Mouse (Mus musculus) natural killer cell, adult 2 months (primary cell): ENCODE measurements around the gene Cyb5r3.
A peak's percentile ranks its signal among the peaks of the same experiment; 100 is the strongest.
"Not testable (repeated sequence)": the region's sequence is repeated elsewhere in the genome, so short reads cannot be mapped to it uniquely, and the experiment has no call there.

ENCODE experiments used
- DNase-seq, 2 experiments: peaks; one replicate each; pipeline ENCODE4 v3.0.0; 2022; ENCODE audit warnings: low spot score in 2 of 2

Cyb5r3 gene

GRCm38 (mm10) chr15:83150073-83150442 is 22.3 kb downstream of the Cyb5r3 start:
- no peak for DNase-seq

DNA sequence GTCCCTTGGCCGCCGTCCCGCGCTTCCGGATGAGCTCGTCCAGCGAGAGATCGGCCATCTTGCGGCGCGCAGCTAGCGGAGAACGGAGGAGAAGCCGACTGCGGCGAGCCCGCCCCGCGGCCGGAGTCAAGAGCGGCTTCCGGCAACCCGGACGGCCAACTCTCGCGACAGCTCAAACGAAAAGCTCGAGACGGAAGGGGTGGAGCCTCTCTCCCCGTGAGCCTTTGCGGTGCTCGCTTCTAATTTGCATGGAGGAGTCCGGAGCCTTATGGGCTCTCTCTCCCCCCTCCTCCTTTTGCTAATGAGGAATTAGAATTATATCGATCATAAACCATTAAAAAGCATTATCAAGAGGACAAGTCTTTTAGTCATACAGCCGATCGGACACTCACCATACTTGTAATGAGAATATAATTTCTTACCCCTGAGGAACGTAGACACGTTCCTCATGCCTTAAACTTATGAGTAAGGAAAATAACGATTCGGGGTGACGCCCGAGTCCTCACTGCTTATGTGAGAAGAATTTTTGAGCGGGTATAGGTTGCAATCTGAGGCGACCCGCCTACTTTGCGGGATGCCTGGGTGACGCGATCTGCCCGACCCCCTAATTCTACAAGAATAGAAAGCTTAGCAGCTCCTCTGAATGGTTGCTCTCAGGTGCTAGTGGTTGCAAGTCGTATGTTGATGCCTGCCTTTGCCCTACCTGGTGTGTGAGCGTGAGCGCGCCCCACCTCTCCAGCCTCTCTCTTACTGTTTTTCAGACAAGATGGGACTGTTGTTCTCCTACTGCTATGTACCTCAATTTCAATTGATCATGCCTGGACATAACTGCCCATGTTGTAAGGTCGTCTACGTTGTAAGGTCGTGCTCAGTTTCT is 23.0 kb downstream of the Cyb5r3 start, which contains the start of gene Poldip3:
TSS of gene Poldip3 (minus strand) at position 189 of the 877 bp plus-strand sequence.
- peak; percentile 98 to 99 for DNase-seq

DNA sequence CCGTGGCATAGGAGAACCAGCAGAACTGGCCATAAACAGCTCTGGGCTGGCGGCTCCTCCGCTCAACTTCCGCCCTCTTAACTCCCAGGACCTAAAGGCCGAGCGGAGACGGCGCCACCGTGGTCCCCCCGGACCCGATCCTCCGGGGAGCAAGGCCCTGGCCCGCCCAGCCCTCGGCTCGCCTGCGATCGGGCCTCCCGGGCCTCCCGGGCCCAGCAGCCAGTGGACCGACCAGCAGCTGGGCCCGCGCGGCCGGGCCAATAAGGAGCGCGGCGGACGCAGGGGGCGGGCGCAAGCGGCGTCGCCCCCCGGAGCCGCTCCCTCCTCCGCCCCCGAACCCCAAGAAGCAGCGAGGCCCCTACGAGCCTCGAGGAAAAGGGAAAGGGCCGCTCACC is 23.6 kb downstream of the Cyb5r3 start:
- no peak for DNase-seq

GRCm38 (mm10) chr15:83148395-83148794 is 24.0 kb downstream of the Cyb5r3 start:
- no peak for DNase-seq

- peak in 1 of 2 experiments; percentile 25 for DNase-seq
Observed at GRCm38 (mm10) chr15:83145541-83145940, 26.9 kb downstream of the Cyb5r3 start.

DNA sequence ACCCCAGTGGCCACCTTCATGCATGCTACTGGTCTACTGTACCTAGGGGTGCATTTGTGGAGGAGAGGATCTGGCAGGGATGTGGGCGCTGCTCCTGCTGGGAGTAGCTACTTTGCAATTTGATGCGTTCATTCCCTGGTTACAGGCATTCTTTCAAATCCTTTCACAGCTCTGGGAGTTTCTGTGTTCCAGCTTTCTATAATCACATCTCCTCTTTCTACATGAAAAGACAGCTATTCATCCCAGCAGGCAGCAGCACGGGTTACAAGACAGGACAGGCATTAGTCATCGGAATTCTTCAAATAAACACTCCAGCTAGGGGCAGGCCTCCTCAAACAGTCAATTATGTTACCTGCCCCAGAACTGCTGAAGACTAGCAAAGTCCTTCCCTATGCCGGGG is 29.5 kb downstream of the Cyb5r3 start:
- DNase-seq = no peak

GRCm38 (mm10) chr15:83135654-83136053 is 36.7 kb downstream of the Cyb5r3 start:
- no peak for DNase-seq

DNA sequence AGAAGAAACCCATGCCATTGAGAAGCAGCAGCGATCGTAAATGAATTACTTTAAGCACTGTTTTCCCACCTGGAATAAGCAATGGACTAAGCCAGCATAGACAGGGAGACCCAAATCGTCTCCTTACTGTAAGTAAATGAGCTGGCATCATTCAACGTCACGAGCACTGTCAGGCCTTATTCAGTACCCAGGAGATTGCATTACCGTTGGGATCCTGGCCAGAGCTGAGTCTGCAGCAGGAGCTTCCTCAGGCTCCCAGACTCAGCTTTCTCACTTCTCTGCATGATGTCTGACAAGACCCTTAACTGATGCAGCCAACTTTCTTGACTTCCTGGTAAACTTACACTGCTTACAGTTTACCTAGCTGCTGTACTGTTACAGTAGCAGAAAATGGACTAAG is 37.7 kb downstream of the Cyb5r3 start:
- DNase-seq = no peak

- DNase-seq = no peak
Observed at GRCm38 (mm10) chr15:83129530-83130231, 42.7 kb downstream of the Cyb5r3 start.

DNA sequence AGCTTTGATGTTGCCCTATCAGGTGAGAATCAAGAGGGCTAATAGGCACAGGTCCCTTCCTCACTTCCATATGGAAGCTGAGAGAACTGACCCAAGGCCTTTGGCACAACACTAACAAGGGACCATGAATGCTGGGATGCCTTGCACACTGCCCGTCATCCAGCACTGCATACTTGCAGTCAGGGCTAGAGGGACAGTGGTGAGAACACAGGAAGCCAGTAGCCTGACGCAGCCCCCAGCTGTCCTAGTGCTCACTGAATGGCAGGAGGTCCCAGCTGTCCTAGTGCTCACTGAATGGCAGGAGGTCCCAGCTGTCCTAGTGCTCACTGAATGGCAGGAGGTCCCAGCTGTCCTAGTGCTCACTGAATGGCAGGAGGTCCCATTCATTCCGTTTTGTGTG is 45.4 kb downstream of the Cyb5r3 start:
- DNase-seq = not testable (repeated sequence)

- DNase-seq = no peak
Observed at GRCm38 (mm10) chr15:83126582-83126981, 45.8 kb downstream of the Cyb5r3 start.

- no peak for DNase-seq
Observed at GRCm38 (mm10) chr15:83124625-83125024, 47.8 kb downstream of the Cyb5r3 start.

DNA sequence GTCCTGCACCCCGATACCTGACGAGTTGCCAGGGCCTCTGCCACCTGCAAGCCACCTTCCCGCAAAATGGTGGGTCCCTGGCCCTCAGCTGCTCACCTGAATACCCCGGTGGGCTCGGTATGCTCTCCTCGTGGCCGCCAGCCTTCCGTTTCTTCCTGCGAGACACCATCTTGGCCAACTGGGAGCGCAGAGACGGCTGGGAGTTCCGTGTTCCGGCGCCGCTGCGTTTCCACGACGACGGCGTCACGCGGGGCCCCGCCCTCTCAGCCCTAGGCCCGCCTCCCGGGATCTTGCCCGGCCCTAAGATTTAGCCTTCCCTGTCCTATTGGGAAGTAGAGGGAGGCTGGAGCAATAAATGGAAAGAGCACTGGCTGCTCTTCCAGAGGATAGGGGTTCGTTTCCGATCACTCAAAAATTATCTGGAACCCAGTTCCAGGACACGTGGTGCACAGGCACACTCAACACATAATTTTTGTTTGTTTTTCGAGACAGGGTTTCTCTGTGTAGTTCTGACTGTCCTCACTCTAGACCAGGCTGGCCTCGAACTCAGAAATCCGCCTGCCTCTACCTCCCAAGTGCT is 49.7 kb downstream of the Cyb5r3 start, which contains the start of gene Rrp7a:
TSS of gene Rrp7a (minus strand) at position 236 of the 580 bp plus-strand sequence.
- DNase-seq = peak; percentile 69 to 71

GRCm38 (mm10) chr15:83121709-83122565 is 50.5 kb downstream of the Cyb5r3 start:
- DNase-seq = peak; percentile 16 to 34

DNA sequence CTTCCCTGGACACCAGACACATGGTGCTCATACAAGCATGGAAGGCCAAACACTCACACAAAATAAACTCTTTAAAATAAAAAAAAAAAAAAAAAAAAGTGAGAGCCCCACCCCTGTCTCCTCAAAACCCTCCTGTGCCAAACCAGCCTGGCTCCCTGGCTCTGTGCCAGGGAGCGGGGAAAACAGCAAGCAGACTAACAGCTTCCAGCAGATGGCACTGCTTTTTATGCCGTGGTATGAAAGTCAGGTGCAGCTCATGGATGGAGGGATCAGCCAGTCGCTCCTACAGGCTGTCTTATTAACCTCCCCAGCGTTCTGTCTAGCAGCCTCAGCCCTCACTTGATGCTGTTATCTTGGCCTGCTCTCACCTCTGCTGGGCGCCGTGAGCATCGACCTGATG is 54.0 kb downstream of the Cyb5r3 start:
- no peak for DNase-seq

DNA sequence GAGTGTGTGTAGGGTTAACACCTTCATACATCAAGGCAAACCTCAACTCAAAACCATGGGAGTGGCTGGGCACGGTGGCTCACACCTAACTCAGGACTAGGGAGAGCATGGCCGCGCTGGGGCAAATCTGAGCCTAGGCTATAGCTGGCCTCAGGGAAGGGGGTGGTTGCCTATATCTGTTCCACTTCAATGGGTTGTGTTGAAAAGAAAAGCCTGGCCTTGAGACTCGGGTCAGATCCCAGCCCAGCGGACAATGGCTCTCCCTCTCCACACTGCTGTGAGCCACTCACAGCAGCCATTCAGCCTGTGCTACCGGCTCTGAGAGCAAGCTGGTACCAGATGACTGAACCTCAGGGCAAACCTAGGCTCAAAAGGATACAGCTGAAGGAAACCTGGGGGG is 57.3 kb downstream of the Cyb5r3 start:
- no peak for DNase-seq

DNA sequence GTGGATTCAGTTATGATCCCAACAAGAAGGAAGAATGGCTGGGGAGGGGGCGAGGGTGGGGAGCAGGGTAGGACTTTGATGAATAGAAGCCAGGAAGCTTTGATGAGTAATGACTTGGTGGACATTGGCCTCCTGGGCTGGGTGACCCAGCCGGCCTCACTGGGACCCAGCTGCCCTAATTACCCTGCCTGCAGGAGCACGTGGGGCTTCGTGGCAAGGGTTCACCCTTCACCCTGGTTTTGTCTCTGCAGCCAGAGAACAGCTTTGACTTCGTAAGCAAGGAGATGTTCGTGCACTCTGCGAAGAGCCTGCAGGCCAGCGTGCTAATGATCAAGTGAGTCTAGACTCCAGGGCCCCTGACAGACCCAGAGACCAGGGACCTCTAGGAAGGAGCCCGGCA is 58.3 kb downstream of the Cyb5r3 start:
- no peak for DNase-seq

- peak; percentile 16 to 44 for DNase-seq
Observed at GRCm38 (mm10) chr15:83112898-83113297, 59.5 kb downstream of the Cyb5r3 start.

DNA sequence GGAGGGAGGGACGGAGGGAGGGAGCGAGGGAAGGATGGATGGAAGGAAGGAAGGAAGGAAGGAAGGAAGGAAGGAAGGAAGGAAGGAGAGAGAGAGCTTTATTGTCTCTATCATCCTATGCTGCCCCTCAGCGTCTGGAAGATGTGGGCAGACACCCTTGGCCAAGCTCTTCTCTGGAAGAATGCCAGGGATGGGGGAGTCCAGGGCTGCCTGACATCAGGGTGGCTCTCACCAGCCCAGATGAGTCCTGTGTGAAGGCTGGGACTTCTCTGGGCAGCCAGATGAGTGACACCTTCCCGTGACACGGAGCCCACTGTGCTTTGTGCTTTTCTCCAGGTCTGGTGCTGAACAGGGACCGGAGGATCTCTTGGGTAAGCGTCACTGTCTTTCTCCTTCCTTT is 60.5 kb downstream of the Cyb5r3 start:
- DNase-seq = no peak

- no peak for DNase-seq
Observed at GRCm38 (mm10) chr15:83111290-83111689, 61.1 kb downstream of the Cyb5r3 start.

DNA sequence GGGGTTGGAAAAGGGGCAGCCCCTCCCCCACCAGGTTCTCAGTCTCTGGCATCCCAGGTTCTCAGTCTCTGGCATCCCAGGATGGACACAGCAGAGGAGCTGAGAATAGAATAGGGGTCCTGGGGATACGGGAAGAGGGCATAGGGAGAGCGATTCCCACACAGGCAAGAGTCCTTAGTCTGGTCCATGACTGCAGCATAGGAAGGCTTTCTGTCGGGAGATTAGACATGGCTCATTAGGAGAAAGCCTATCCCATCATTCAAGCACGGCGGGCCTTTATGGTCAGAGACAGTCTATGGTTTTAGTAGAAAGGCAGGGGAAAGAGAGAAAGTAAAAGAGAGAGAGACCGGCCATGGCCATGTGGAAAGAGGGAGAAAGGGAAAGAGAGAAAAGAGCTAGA is 64.6 kb downstream of the Cyb5r3 start:
- DNase-seq = no peak

DNA sequence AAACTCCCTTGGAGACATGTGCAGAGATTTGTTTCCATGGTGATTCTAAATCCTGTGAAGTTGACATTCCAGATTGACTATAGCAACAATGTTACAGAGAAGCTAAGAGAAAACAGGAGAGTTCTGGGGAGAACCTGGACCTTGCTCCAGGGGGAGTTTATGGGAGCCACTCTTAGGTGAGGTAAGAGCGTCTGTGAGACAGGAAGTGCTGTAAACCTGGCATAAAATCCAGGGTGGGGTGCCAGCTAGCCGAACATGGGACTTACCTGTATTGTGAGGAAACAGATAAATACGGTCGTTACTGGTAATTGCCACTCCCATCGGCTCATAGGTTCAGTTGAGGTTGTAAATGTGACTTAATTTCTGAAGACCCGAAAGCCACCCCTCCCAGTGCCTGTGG is 66.0 kb downstream of the Cyb5r3 start:
- no peak for DNase-seq
